In genomic region chr4:120747941-120748866, GRCm38 (mm10) we compare ENCODE assay signal across 8 mouse cellular contexts. TPM values are rescaled to one million over a fixed set of nuclear protein-coding genes. Genes with fewer than 3 reads are reported as not detected.
DNase-seq lines count a peak whose midpoint lies in the region; ATAC-seq lines count a peak whose summit lies in the region.

Kcnq4 (minus strand) TSS chr4:120748612.

- ATAC-seq in kidney, embryonic 15.5 days (replicated peaks; ENCODE audit: low FRiP score) = no peak
- no peak for ATAC-seq in embryonic facial prominence, embryonic 12.5 days (ENCODE audit: insufficient number of reproducible peaks, insufficient read depth, low FRiP score, low TSS enrichment)
- no peak for ATAC-seq in hindbrain, embryonic 16.5 days

- H3K4me3 ChIP-seq in kidney, embryonic 15.5 days (replicated peaks) = peak within 1 kb of the TSS; percentile 70
- peak within 1 kb of the TSS; percentile 68 for H3K4me3 ChIP-seq in embryonic facial prominence, embryonic 12.5 days
- H3K4me3 ChIP-seq in hindbrain, embryonic 16.5 days (ENCODE audit: low read length) = peak within 1 kb of the TSS; percentile 71

- peak within 1 kb of the TSS; percentile 100 for H3K4me2 ChIP-seq in kidney, embryonic 15.5 days
- peak within 1 kb of the TSS; percentile 100 for H3K4me2 ChIP-seq in embryonic facial prominence, embryonic 12.5 days (replicated peaks)
- peak within 1 kb of the TSS; percentile 94 for H3K4me2 ChIP-seq in hindbrain, embryonic 16.5 days (ENCODE audit: low read length)

- no peaks in the 10 kb centered on the region for H3K9me3 ChIP-seq in kidney, embryonic 15.5 days (replicated peaks)
- H3K9me3 ChIP-seq in embryonic facial prominence, embryonic 12.5 days = no peaks in the 10 kb centered on the region
- H3K9me3 ChIP-seq in hindbrain, embryonic 16.5 days (ENCODE audit: control insufficient read depth, low read length) = no peaks in the 10 kb centered on the region

- H3K27ac ChIP-seq in kidney, embryonic 15.5 days = no peak within 1 kb of the TSS
- H3K27ac ChIP-seq in embryonic facial prominence, embryonic 12.5 days = no peak within 1 kb of the TSS
- H3K27ac ChIP-seq in hindbrain, embryonic 16.5 days (ENCODE audit: low read depth, low read length) = no peak within 1 kb of the TSS

- H3K27me3 ChIP-seq in kidney, embryonic 15.5 days = peaks cover 71% of the 10 kb centered on the region
- peaks cover 75% of the 10 kb centered on the region for H3K27me3 ChIP-seq in embryonic facial prominence, embryonic 12.5 days
- peaks cover 31% of the 10 kb centered on the region for H3K27me3 ChIP-seq in hindbrain, embryonic 16.5 days (replicated peaks; ENCODE audit: control insufficient read depth, insufficient read depth, low read length)

- H3K36me3 ChIP-seq in kidney, embryonic 15.5 days = no peaks in the 10 kb centered on the region
- no peaks in the 10 kb centered on the region for H3K36me3 ChIP-seq in embryonic facial prominence, embryonic 12.5 days
- H3K36me3 ChIP-seq in hindbrain, embryonic 16.5 days (ENCODE audit: control insufficient read depth, insufficient read depth, low read length) = no peaks in the 10 kb centered on the region

- WGBS in kidney, embryonic 15.5 days = 3% methylated on average over 42 of the region's 42 CpGs
- WGBS in embryonic facial prominence, embryonic 12.5 days = 2% methylated on average over 39 of the region's 42 CpGs
- WGBS in hindbrain, embryonic 16.5 days = 3% methylated on average over 42 of the region's 42 CpGs

- no peak for DNase-seq in kidney, adult 8-10 months
- DNase-seq in neural tube, embryonic 10.5 days (ENCODE audit: extremely low spot score, low spot score) = peak; percentile 35
- no peak for DNase-seq in cerebellum, adult 8-10 months
- no peak for DNase-seq in layer of hippocampus, adult 9-11 months
- no peak for DNase-seq in right cerebral cortex, adult 18-20 months

- peak within 1 kb of the TSS; percentile 47; the same call in 1 of the 2 replicates for H3K9ac ChIP-seq in kidney, embryonic 15.5 days
- H3K9ac ChIP-seq in embryonic facial prominence, embryonic 12.5 days = peak within 1 kb of the TSS; percentile 64; the same call in 1 of the 2 replicates
- peak within 1 kb of the TSS; percentile 73 for H3K9ac ChIP-seq in hindbrain, embryonic 16.5 days (ENCODE audit: low read depth, low read length)

- peaks cover 39% of the 10 kb centered on the region for H3K4me1 ChIP-seq in kidney, embryonic 15.5 days
- peaks cover 16% of the 10 kb centered on the region for H3K4me1 ChIP-seq in embryonic facial prominence, embryonic 12.5 days
- H3K4me1 ChIP-seq in hindbrain, embryonic 16.5 days (ENCODE audit: control insufficient read depth, insufficient read depth, low read depth, low read length) = peaks cover 18% of the 10 kb centered on the region

RNA-seq across cellular contexts. Expression of gene Kcnq4, which starts in this region (rescaled TPM):
- 0.89 and 1.4 TPM in 2 replicates for polyA plus RNA-seq in kidney, embryonic 15.5 days (2015; fragmentation: Nextera tagmentation; extraction: Ambion mirVana)
- polyA plus RNA-seq in embryonic facial prominence, embryonic 12.5 days (2016; fragmentation: Nextera tagmentation; extraction: Ambion mirVana) = 6.9 TPM in 2 replicates
- polyA plus RNA-seq in hindbrain, embryonic 16.5 days (2015; fragmentation: Nextera tagmentation; extraction: Ambion mirVana) = 7.5 and 7.8 TPM in 2 replicates
